Mouse (Mus musculus) embryo, embryonic 10.5 days (tissue): ENCODE data around the gene Ranbp2.

Experiments used
- DNase-seq: peaks from one replicate; pipeline ENCODE4 v3.0.0-alpha.2; 2015; ENCODE audit warnings: low spot score

The Ranbp2 gene

GRCm38 (mm10) chr10:58446384-58447279 is at the start of gene Ranbp2:
TSS of gene Ranbp2 (plus strand) at chr10:58446920.
- DNase-seq = peak; percentile 98

GRCm38 (mm10) chr10:58398941-58399340 is 47.8 kb upstream of the Ranbp2 start:
- DNase-seq = no peak

GRCm38 (mm10) chr10:58401838-58402237 is 44.9 kb upstream of the Ranbp2 start:
- no peak for DNase-seq

GRCm38 (mm10) chr10:58404639-58405038 is 42.1 kb upstream of the Ranbp2 start:
- no peak for DNase-seq

- DNase-seq = peak; percentile 3
These were observed 41.3 kb upstream of the Ranbp2 start for GRCm38 (mm10) chr10:58405285-58405948.

GRCm38 (mm10) chr10:58405949-58406305 is 40.8 kb upstream of the Ranbp2 start:
- DNase-seq = no peak

- no peak for DNase-seq
These were observed 34.4 kb upstream of the Ranbp2 start for GRCm38 (mm10) chr10:58412331-58412730.

GRCm38 (mm10) chr10:58412852-58413251 is 33.9 kb upstream of the Ranbp2 start:
- no peak for DNase-seq

- DNase-seq = no peak
These were observed 30.0 kb upstream of the Ranbp2 start for GRCm38 (mm10) chr10:58416702-58417101.

GRCm38 (mm10) chr10:58418290-58418971 is 28.3 kb upstream of the Ranbp2 start:
- DNase-seq = no peak

- DNase-seq = no peak
These were observed 18.8 kb upstream of the Ranbp2 start for GRCm38 (mm10) chr10:58427930-58428329.

GRCm38 (mm10) chr10:58445850-58446249 is 870 bp upstream of the Ranbp2 start:
- peak; percentile 54 for DNase-seq

GRCm38 (mm10) chr10:58447280-58447781 is 611 bp downstream of the Ranbp2 start:
- peak; percentile 53 for DNase-seq

- DNase-seq = no peak
These were observed 4.9 kb downstream of the Ranbp2 start for GRCm38 (mm10) chr10:58451575-58451974.

- no peak for DNase-seq
These were observed 5.5 kb downstream of the Ranbp2 start for GRCm38 (mm10) chr10:58452185-58452584.

- DNase-seq = no peak
These were observed 13.2 kb downstream of the Ranbp2 start for GRCm38 (mm10) chr10:58459896-58460295.

GRCm38 (mm10) chr10:58477086-58477755 is 30.5 kb downstream of the Ranbp2 start:
- DNase-seq = no peak

- no peak for DNase-seq
These were observed 31.4 kb downstream of the Ranbp2 start for GRCm38 (mm10) chr10:58478071-58478578.

GRCm38 (mm10) chr10:58479954-58480490 is 33.3 kb downstream of the Ranbp2 start:
- DNase-seq = no peak

- no peak for DNase-seq
These were observed 44.3 kb downstream of the Ranbp2 start for GRCm38 (mm10) chr10:58491031-58491430.

- no peak for DNase-seq
These were observed 48.9 kb downstream of the Ranbp2 start for GRCm38 (mm10) chr10:58495637-58496036.
